Mouse (Mus musculus): ENCODE measurements around the gene Hs6st3. TPM values are rescaled to one million over a fixed set of nuclear protein-coding genes. Genes with fewer than 3 reads are reported as not detected.

Gene Hs6st3
- polyA plus RNA-seq, 1 experiment from 2014 or later, result 0.45 TPM

GRCm38 (mm10) chr14:119347236-119347635 is 209.1 kb downstream of the Hs6st3 start:
- Histone ChIP-seq H3K9me3 (ENCODE audit: control insufficient read depth, low read length) (no peaks in the 10 kb centered on the region), H3K4me1 (ENCODE audit: control insufficient read depth, insufficient read depth, low read length) (no peaks in the 10 kb centered on the region), H3K4me3 (ENCODE audit: low read length) (no peak overlapping the region), H3K36me3 (ENCODE audit: control insufficient read depth, insufficient read depth, low read length) (no peaks in the 10 kb centered on the region), H3K4me2 (replicated peaks; ENCODE audit: low read depth, low read length) (no peak overlapping the region), H3K9ac (ENCODE audit: low read depth, low read length) (no peak overlapping the region), H3K27me3 (ENCODE audit: control insufficient read depth, insufficient read depth, low read length) (no peaks in the 10 kb centered on the region), H3K27ac (ENCODE audit: low read depth, low read length) (no peak overlapping the region)
- no peak for ATAC-seq (ENCODE audit: low FRiP score, low TSS enrichment)
- WGBS, result 88% methylated on average over 11 of the region's 11 CpGs

GRCm38 (mm10) chr14:119361414-119361813 is 223.3 kb downstream of the Hs6st3 start:
- 95% methylated on average over 4 of the region's 4 CpGs for WGBS
- no peak for ATAC-seq (ENCODE audit: low FRiP score, low TSS enrichment)
- no peak overlapping the region for H3K4me3 ChIP-seq (ENCODE audit: low read length)
- no peak overlapping the region for H3K4me2 ChIP-seq (replicated peaks; ENCODE audit: low read depth, low read length)
- H3K9me3 ChIP-seq (ENCODE audit: control insufficient read depth, low read length), result no peaks in the 10 kb centered on the region
- no peaks in the 10 kb centered on the region for H3K36me3 ChIP-seq (ENCODE audit: control insufficient read depth, insufficient read depth, low read length)
- no peak overlapping the region for H3K9ac ChIP-seq (ENCODE audit: low read depth, low read length)
- no peaks in the 10 kb centered on the region for H3K4me1 ChIP-seq (ENCODE audit: control insufficient read depth, insufficient read depth, low read length)
- H3K27me3 ChIP-seq (ENCODE audit: control insufficient read depth, insufficient read depth, low read length), result no peaks in the 10 kb centered on the region
- no peak overlapping the region for H3K27ac ChIP-seq (ENCODE audit: low read depth, low read length)

GRCm38 (mm10) chr14:119367866-119368425 is 229.8 kb downstream of the Hs6st3 start:
- no peaks in the 10 kb centered on the region for H3K27me3 ChIP-seq (ENCODE audit: control insufficient read depth, insufficient read depth, low read length)
- H3K4me1 ChIP-seq (ENCODE audit: control insufficient read depth, insufficient read depth, low read length), result no peaks in the 10 kb centered on the region
- no peak overlapping the region for H3K27ac ChIP-seq (ENCODE audit: low read depth, low read length)
- H3K36me3 ChIP-seq (ENCODE audit: control insufficient read depth, insufficient read depth, low read length), result no peaks in the 10 kb centered on the region
- no peak overlapping the region for H3K4me3 ChIP-seq (ENCODE audit: low read length)
- no peak overlapping the region for H3K4me2 ChIP-seq (replicated peaks; ENCODE audit: low read depth, low read length)
- no peak overlapping the region for H3K9ac ChIP-seq (ENCODE audit: low read depth, low read length)
- WGBS, result 82% methylated on average over 3 of the region's 3 CpGs
- H3K9me3 ChIP-seq (ENCODE audit: control insufficient read depth, low read length), result no peaks in the 10 kb centered on the region
- ATAC-seq (ENCODE audit: low FRiP score, low TSS enrichment), result no peak

- H3K36me3 ChIP-seq (ENCODE audit: control insufficient read depth, insufficient read depth, low read length), result no peaks in the 10 kb centered on the region
- no peak overlapping the region for H3K27ac ChIP-seq (ENCODE audit: low read depth, low read length)
- no peaks in the 10 kb centered on the region for H3K4me1 ChIP-seq (ENCODE audit: control insufficient read depth, insufficient read depth, low read length)
- 65% methylated on average over 8 of the region's 8 CpGs for WGBS
- no peak overlapping the region for H3K4me2 ChIP-seq (replicated peaks; ENCODE audit: low read depth, low read length)
- H3K9me3 ChIP-seq (ENCODE audit: control insufficient read depth, low read length), result no peaks in the 10 kb centered on the region
- no peak for ATAC-seq (ENCODE audit: low FRiP score, low TSS enrichment)
- H3K9ac ChIP-seq (ENCODE audit: low read depth, low read length), result no peak overlapping the region
- no peaks in the 10 kb centered on the region for H3K27me3 ChIP-seq (ENCODE audit: control insufficient read depth, insufficient read depth, low read length)
- no peak overlapping the region for H3K4me3 ChIP-seq (ENCODE audit: low read length)
Measured at GRCm38 (mm10) chr14:119369274-119369673, 231.1 kb downstream of the Hs6st3 start.

- Histone ChIP-seq H3K36me3 (ENCODE audit: control insufficient read depth, insufficient read depth, low read length) (no peaks in the 10 kb centered on the region), H3K27me3 (ENCODE audit: control insufficient read depth, insufficient read depth, low read length) (no peaks in the 10 kb centered on the region), H3K9me3 (ENCODE audit: control insufficient read depth, low read length) (no peaks in the 10 kb centered on the region; the same call in 1 of the 2 replicates), H3K4me1 (ENCODE audit: control insufficient read depth, insufficient read depth, low read length) (no peaks in the 10 kb centered on the region), H3K9ac (ENCODE audit: low read depth, low read length) (no peak overlapping the region), H3K27ac (ENCODE audit: low read depth, low read length) (no peak overlapping the region), H3K4me2 (replicated peaks; ENCODE audit: low read depth, low read length) (no peak overlapping the region), H3K4me3 (ENCODE audit: low read length) (no peak overlapping the region)
- no peak for ATAC-seq (ENCODE audit: low FRiP score, low TSS enrichment)
- WGBS, result 84% methylated on average over 7 of the region's 7 CpGs
Measured at GRCm38 (mm10) chr14:119370013-119370412, 231.9 kb downstream of the Hs6st3 start.

- WGBS, result 77% methylated on average over 2 of the region's 2 CpGs
- Histone ChIP-seq H3K4me1 (ENCODE audit: control insufficient read depth, insufficient read depth, low read length) (no peaks in the 10 kb centered on the region), H3K4me2 (replicated peaks; ENCODE audit: low read depth, low read length) (no peak overlapping the region), H3K4me3 (ENCODE audit: low read length) (no peak overlapping the region), H3K36me3 (ENCODE audit: control insufficient read depth, insufficient read depth, low read length) (no peaks in the 10 kb centered on the region), H3K9ac (ENCODE audit: low read depth, low read length) (no peak overlapping the region), H3K27me3 (ENCODE audit: control insufficient read depth, insufficient read depth, low read length) (no peaks in the 10 kb centered on the region), H3K9me3 (ENCODE audit: control insufficient read depth, low read length) (no peaks in the 10 kb centered on the region; the same call in 1 of the 2 replicates), H3K27ac (ENCODE audit: low read depth, low read length) (no peak overlapping the region)
- ATAC-seq (ENCODE audit: low FRiP score, low TSS enrichment), result no peak
Measured at GRCm38 (mm10) chr14:119379303-119379702, 241.2 kb downstream of the Hs6st3 start.

- no peaks in the 10 kb centered on the region for H3K9me3 ChIP-seq (ENCODE audit: control insufficient read depth, low read length)
- H3K36me3 ChIP-seq (ENCODE audit: control insufficient read depth, insufficient read depth, low read length), result no peaks in the 10 kb centered on the region
- ATAC-seq (ENCODE audit: low FRiP score, low TSS enrichment), result no peak
- WGBS, result 92% methylated on average over 10 of the region's 10 CpGs
- H3K9ac ChIP-seq (ENCODE audit: low read depth, low read length), result no peak overlapping the region
- H3K27ac ChIP-seq (ENCODE audit: low read depth, low read length), result no peak overlapping the region
- no peaks in the 10 kb centered on the region for H3K27me3 ChIP-seq (ENCODE audit: control insufficient read depth, insufficient read depth, low read length)
- no peak overlapping the region for H3K4me3 ChIP-seq (ENCODE audit: low read length)
- no peaks in the 10 kb centered on the region for H3K4me1 ChIP-seq (ENCODE audit: control insufficient read depth, insufficient read depth, low read length)
- H3K4me2 ChIP-seq (replicated peaks; ENCODE audit: low read depth, low read length), result no peak overlapping the region
Measured at GRCm38 (mm10) chr14:119401618-119402017, 263.5 kb downstream of the Hs6st3 start.

GRCm38 (mm10) chr14:119409334-119410050 is 271.4 kb downstream of the Hs6st3 start:
- 43% methylated on average over 11 of the region's 11 CpGs for WGBS
- Histone ChIP-seq H3K36me3 (ENCODE audit: control insufficient read depth, insufficient read depth, low read length) (no peaks in the 10 kb centered on the region), H3K9me3 (ENCODE audit: control insufficient read depth, low read length) (no peaks in the 10 kb centered on the region), H3K27ac (ENCODE audit: low read depth, low read length) (no peak overlapping the region), H3K27me3 (ENCODE audit: control insufficient read depth, insufficient read depth, low read length) (no peaks in the 10 kb centered on the region), H3K4me1 (ENCODE audit: control insufficient read depth, insufficient read depth, low read length) (no peaks in the 10 kb centered on the region), H3K9ac (ENCODE audit: low read depth, low read length) (no peak overlapping the region), H3K4me3 (ENCODE audit: low read length) (no peak overlapping the region), H3K4me2 (replicated peaks; ENCODE audit: low read depth, low read length) (peak overlapping the region; percentile 15; the same call in 1 of the 2 replicates)
- peak; percentile 83 for ATAC-seq (ENCODE audit: low FRiP score, low TSS enrichment)

GRCm38 (mm10) chr14:119422894-119423293 is 284.8 kb downstream of the Hs6st3 start:
- Histone ChIP-seq H3K4me2 (replicated peaks; ENCODE audit: low read depth, low read length) (no peak overlapping the region), H3K36me3 (ENCODE audit: control insufficient read depth, insufficient read depth, low read length) (no peaks in the 10 kb centered on the region), H3K4me3 (ENCODE audit: low read length) (no peak overlapping the region), H3K27me3 (ENCODE audit: control insufficient read depth, insufficient read depth, low read length) (no peaks in the 10 kb centered on the region), H3K9ac (ENCODE audit: low read depth, low read length) (no peak overlapping the region), H3K9me3 (ENCODE audit: control insufficient read depth, low read length) (no peaks in the 10 kb centered on the region), H3K27ac (ENCODE audit: low read depth, low read length) (no peak overlapping the region), H3K4me1 (ENCODE audit: control insufficient read depth, insufficient read depth, low read length) (no peaks in the 10 kb centered on the region)
- no peak for ATAC-seq (ENCODE audit: low FRiP score, low TSS enrichment)
- WGBS, result 92% methylated on average over 5 of the region's 5 CpGs

Measured in kidney, embryonic 14.5 days (tissue).